Mouse (Mus musculus): ENCODE data around the gene Otop1.

DNA sequence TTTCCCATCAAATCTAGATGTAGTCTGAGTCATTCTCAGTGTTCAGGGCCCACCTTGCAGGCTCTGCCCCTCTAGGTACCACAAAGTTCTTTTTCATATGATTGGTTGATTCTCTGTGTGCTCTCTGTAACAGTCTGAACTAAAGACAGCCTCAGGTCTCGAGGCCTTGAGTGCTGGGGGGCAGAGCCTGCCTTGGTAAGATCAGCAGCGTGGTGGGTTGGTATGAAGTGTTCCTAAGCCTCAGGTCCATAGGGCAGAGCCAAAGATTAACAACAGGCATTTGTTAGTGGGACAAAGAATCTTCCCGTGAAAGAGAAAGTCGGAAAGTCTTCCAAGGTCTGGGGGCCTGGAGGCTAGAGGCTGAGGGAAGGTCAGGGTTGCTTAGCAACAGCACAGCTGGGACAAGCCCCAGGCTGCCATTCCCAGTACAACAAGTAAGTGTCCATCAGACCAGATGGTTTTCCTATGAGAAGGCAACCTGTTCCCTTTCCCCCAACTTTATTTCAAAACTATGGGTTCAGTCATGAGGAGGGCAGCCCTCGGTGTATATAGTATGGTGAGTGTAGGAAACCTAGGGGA is 74.7 kb downstream of the Otop1 start:
- TF ChIP-seq CTCF (IDR thresholded peaks at IDR 0.05) (no peak), EP300 (IDR thresholded peaks at IDR 0.05) (no peak)
